Mouse (Mus musculus) E14TG2a.4 (cell line): ENCODE measurements at regions not wholly inside any gene's neighbourhood (a gene's known extent, or its start where the extent isn't known, plus 50 kb on each side); places are given as distances from the start of the nearest gene placed in this dataset.

Experiments
- CTCF ChIP-seq: conservative IDR thresholded peaks from 2 replicates; pipeline ENCODE4 v1.5.1; 2014; ENCODE audit warnings: low read length
- NANOG ChIP-seq: IDR thresholded peaks from 2 replicates; pipeline ENCODE4 v1.6.1; 2014; ENCODE audit warnings: borderline replicate concordance, low read length, mixed read lengths
- POU5F1 ChIP-seq: IDR thresholded peaks from 2 replicates; pipeline ENCODE4 v1.6.1; 2014; ENCODE audit warnings: low read length, borderline replicate concordance

DNA sequence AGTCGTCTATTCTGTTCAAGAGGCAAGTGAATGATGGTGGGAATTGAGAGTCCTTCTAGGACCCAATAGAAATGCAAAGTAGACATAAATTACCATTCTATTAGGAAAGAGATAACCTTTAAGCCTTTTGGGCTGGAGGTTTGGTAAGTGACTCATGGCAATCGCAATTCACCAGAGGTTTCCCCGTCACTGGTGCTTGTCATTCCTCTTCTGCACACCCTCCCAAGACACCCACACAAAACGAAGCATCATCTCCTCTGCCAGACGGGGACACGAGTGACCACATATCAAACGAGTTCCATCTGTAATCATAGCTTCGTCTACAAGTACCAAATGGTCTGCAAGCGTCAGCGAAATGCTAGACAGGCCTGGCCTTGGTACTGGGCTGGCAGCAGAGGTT is 601.4 kb upstream of the Sox9 start:
- no peak for TF ChIP-seq CTCF
- TF ChIP-seq POU5F1, result no peak
- TF ChIP-seq NANOG, result no peak
